Mouse (Mus musculus) liver, embryonic 14.5 days (tissue): ENCODE results near the gene Epha4.

ENCODE experiments used
- CTCF ChIP-seq: IDR thresholded peaks from 2 replicates; pipeline ENCODE4 v1.5.1; 2016; ENCODE audit warnings: antibody characterized with exemption, low read depth, control low read depth
- EP300 ChIP-seq: IDR thresholded peaks from 2 replicates; pipeline ENCODE4 v1.6.1; 2016; ENCODE audit warnings: antibody characterized with exemption, low read depth

GRCm38 (mm10) chr1:77437881-77438610 lies 76.8 kb downstream of the Epha4 start:
- no peak for TF ChIP-seq CTCF
- no peak for TF ChIP-seq EP300
